8 mouse cellular contexts compared by ENCODE assay signal in genomic region chr11:101064462-101064861, GRCm38 (mm10). TPM values are rescaled to one million over a fixed set of nuclear protein-coding genes. Genes with fewer than 3 reads are reported as not detected.
DNase-seq lines count a peak whose midpoint lies in the region; ATAC-seq and TF ChIP-seq lines count a peak whose summit lies in the region.
"Had no signal": no experiment of that assay in that cellular context is flagged by ENCODE, and none has a peak within 500 bp of the region (broad histone marks: within the 10 kb centered on the region; RNA-seq: fewer than 3 reads in every experiment).

No protein-coding gene starts in this region.

- peak overlapping the region; percentile 98 for H3K27ac ChIP-seq in heart, embryonic 15.5 days
- H3K27ac ChIP-seq in testis, adult 2 months (ENCODE audit: control insufficient read depth, insufficient read depth, low read depth, low read length): peak overlapping the region; percentile 76
- peak overlapping the region; percentile 90 for H3K27ac ChIP-seq in limb, embryonic 13.5 days

- no peaks in the 10 kb centered on the region for H3K27me3 ChIP-seq in heart, embryonic 15.5 days
- no peaks in the 10 kb centered on the region for H3K27me3 ChIP-seq in testis, adult 2 months (ENCODE audit: control insufficient read depth, insufficient read depth, low read length)
- H3K27me3 ChIP-seq in limb, embryonic 13.5 days: peaks cover 11% of the 10 kb centered on the region

- no peak overlapping the region for H3K9ac ChIP-seq in heart, embryonic 15.5 days
- 0 out of 2 replicates have a peak overlapping the region, but pooled peaks have one; percentile 45 for H3K9ac ChIP-seq in limb, embryonic 13.5 days

- WGBS in heart, embryonic 15.5 days: 50% methylated on average over 4 of the region's 4 CpGs
- WGBS in limb, embryonic 13.5 days: 72% methylated on average over 4 of the region's 4 CpGs

- no peak overlapping the region for H3K4me3 ChIP-seq in heart, embryonic 15.5 days
- H3K4me3 ChIP-seq in testis, adult 2 months (ENCODE audit: control insufficient read depth, low read depth, low read length): no peak overlapping the region
- no peak overlapping the region for H3K4me3 ChIP-seq in limb, embryonic 13.5 days

- H3K36me3 ChIP-seq in heart, embryonic 15.5 days: no peaks in the 10 kb centered on the region
- H3K36me3 ChIP-seq in testis, adult 2 months (ENCODE audit: control insufficient read depth, insufficient read depth, low read length): no peaks in the 10 kb centered on the region
- peaks cover 22% of the 10 kb centered on the region for H3K36me3 ChIP-seq in limb, embryonic 13.5 days

- DNase-seq in heart, postnatal 25 days (ENCODE audit: low spot score): no peak
- no peak for DNase-seq in testis, postnatal 10 days (ENCODE audit: low spot score)
- no peak for DNase-seq in Muller cell, postnatal 12 days (ENCODE audit: inconsistent ontology term)
- DNase-seq in spleen, postnatal 36 days (ENCODE audit: low spot score in 2 of 2): no peak
- DNase-seq: kidney, adult 18-20 months had no signal

- intact Hi-C loops in heart, postnatal 25 days (cut with DNase I): loop anchor here (10.0 kb wide), 2 partner anchors 320 to 350 kb away; partner anchors contain the start of genes Hspb9 and Kat2a

- no peaks in the 10 kb centered on the region for H3K9me3 ChIP-seq in heart, embryonic 15.5 days (replicated peaks)
- H3K9me3 ChIP-seq in limb, embryonic 13.5 days: no peaks in the 10 kb centered on the region

- ATAC-seq in heart, embryonic 15.5 days (replicated peaks; ENCODE audit: insufficient number of reproducible peaks, insufficient read depth, low FRiP score, low read depth): no peak
- no peak for ATAC-seq in limb, embryonic 13.5 days (ENCODE audit: low FRiP score, low read depth)

- H3K4me1 ChIP-seq in heart, embryonic 15.5 days (replicated peaks): peaks cover 78% of the 10 kb centered on the region
- H3K4me1 ChIP-seq in testis, adult 2 months (ENCODE audit: control insufficient read depth, insufficient read depth, low read length): peaks cover 16% of the 10 kb centered on the region
- peaks cover 37% of the 10 kb centered on the region for H3K4me1 ChIP-seq in limb, embryonic 13.5 days

- TF ChIP-seq CTCF in testis, adult 2 months (IDR thresholded peaks at IDR 0.05; ENCODE audit: control insufficient read depth, insufficient read depth, insufficient replicate concordance, low read depth, low read length): no peak

- no peak for TF ChIP-seq POLR2A in testis, adult 2 months (IDR thresholded peaks at IDR 0.05; ENCODE audit: control insufficient read depth, low read depth, low read length)

- peak overlapping the region; percentile 38 for H3K4me2 ChIP-seq in heart, embryonic 15.5 days
- H3K4me2 ChIP-seq in limb, embryonic 13.5 days (replicated peaks): no peak overlapping the region

RNA-seq across cellular contexts. Expression of gene Naglu, which starts 5.3 kb away (rescaled TPM):
- 11.6 and 16.3 TPM in 2 replicates for polyA plus RNA-seq in heart, embryonic 15.5 days (2015; fragmentation: Nextera tagmentation; extraction: Ambion mirVana)
- 1 to 10 TPM; 8.0 to 8.7 TPM for total RNA-seq in heart, postnatal 25 days (2021)
- polyA plus RNA-seq in testis, adult 2 months (2012; rRNA removed): 46.2 and 46.3 TPM in 2 replicates
- polyA plus RNA-seq in limb, embryonic 13.5 days (2015; fragmentation: Nextera tagmentation; extraction: Ambion mirVana): 9.4 and 9.8 TPM in 2 replicates

RNA-seq across cellular contexts. Expression of gene Hsd17b1, which starts 13.7 kb away (rescaled TPM):
- polyA plus RNA-seq in heart, embryonic 15.5 days (2015; fragmentation: Nextera tagmentation; extraction: Ambion mirVana): not detected in 2 replicates
- under 1 TPM; 0.55 to 0.64 TPM for total RNA-seq in heart, postnatal 25 days (2021)
- 0.66 and 0.88 TPM in 2 replicates for polyA plus RNA-seq in testis, adult 2 months (2012; rRNA removed)
- 0.28 TPM in 1 of 2 replicates, not detected in the other for polyA plus RNA-seq in limb, embryonic 13.5 days (2015; fragmentation: Nextera tagmentation; extraction: Ambion mirVana)

RNA-seq across cellular contexts. Expression of gene Coasy, which starts 17.9 kb away (rescaled TPM):
- polyA plus RNA-seq in heart, embryonic 15.5 days (2015; fragmentation: Nextera tagmentation; extraction: Ambion mirVana): 26.6 and 29.0 TPM in 2 replicates
- 10 to 100 TPM; 15.8 to 17.1 TPM for total RNA-seq in heart, postnatal 25 days (2021)
- polyA plus RNA-seq in testis, adult 2 months (2012; rRNA removed): 21.0 and 21.7 TPM in 2 replicates
- polyA plus RNA-seq in limb, embryonic 13.5 days (2015; fragmentation: Nextera tagmentation; extraction: Ambion mirVana): 38.1 and 41.6 TPM in 2 replicates

RNA-seq across cellular contexts. Expression of gene Mlx, which starts 22.6 kb away (rescaled TPM):
- polyA plus RNA-seq in heart, embryonic 15.5 days (2015; fragmentation: Nextera tagmentation; extraction: Ambion mirVana): 34.5 and 38.8 TPM in 2 replicates
- total RNA-seq in heart, postnatal 25 days (2021): 10 to 100 TPM; 19.1 to 21.4 TPM
- 6.4 and 6.7 TPM in 2 replicates for polyA plus RNA-seq in testis, adult 2 months (2012; rRNA removed)
- 44.1 and 50.5 TPM in 2 replicates for polyA plus RNA-seq in limb, embryonic 13.5 days (2015; fragmentation: Nextera tagmentation; extraction: Ambion mirVana)

RNA-seq across cellular contexts. Expression of gene Psmc3ip, which starts 30.8 kb away (rescaled TPM):
- 16.6 and 20.0 TPM in 2 replicates for polyA plus RNA-seq in heart, embryonic 15.5 days (2015; fragmentation: Nextera tagmentation; extraction: Ambion mirVana)
- total RNA-seq in heart, postnatal 25 days (2021): 1 to 10 TPM; 3.1 TPM
- 77.6 and 77.9 TPM in 2 replicates for polyA plus RNA-seq in testis, adult 2 months (2012; rRNA removed)
- 43.0 and 44.5 TPM in 2 replicates for polyA plus RNA-seq in limb, embryonic 13.5 days (2015; fragmentation: Nextera tagmentation; extraction: Ambion mirVana)
